ENCODE assay signal across 8 mouse cellular contexts in genomic region chr3:32509496-32510374, GRCm38 (mm10). TPM values are rescaled to one million over a fixed set of nuclear protein-coding genes. Genes with fewer than 3 reads are reported as not detected.
DNase-seq lines count a peak whose midpoint lies in the region; ATAC-seq and TF ChIP-seq lines count a peak whose summit lies in the region.

Gene Zfp639, plus strand, starts transcription at chr3:32510259.

- H3K36me3 ChIP-seq in E14TG2a.4 (ENCODE audit: insufficient read depth, low read length) = peaks cover 18% of the 10 kb centered on the region
- H3K36me3 ChIP-seq in embryonic facial prominence, embryonic 11.5 days (replicated peaks; ENCODE audit: control insufficient read depth, insufficient read depth, low read depth, low read length) = no peaks in the 10 kb centered on the region; the same call in 1 of the 2 replicates
- peaks cover 3% of the 10 kb centered on the region; the same call in 1 of the 2 replicates for H3K36me3 ChIP-seq in heart, embryonic 12.5 days
- H3K36me3 ChIP-seq in midbrain, postnatal 0 days (ENCODE audit: insufficient read depth, low read length) = peaks cover 1% of the 10 kb centered on the region; the same call in 1 of the 2 replicates

- TF ChIP-seq CTCF in E14TG2a.4 (conservative IDR thresholded peaks at IDR 0.05; ENCODE audit: low read length) = no peak; the same call in 1 of the 2 replicates
- no peak for TF ChIP-seq CTCF in midbrain, postnatal 0 days (IDR thresholded peaks at IDR 0.05)

- H3K9ac ChIP-seq in embryonic facial prominence, embryonic 11.5 days (replicated peaks; ENCODE audit: low read length) = peak within 1 kb of the TSS; percentile 95
- peak within 1 kb of the TSS; percentile 88 for H3K9ac ChIP-seq in heart, embryonic 12.5 days
- peak within 1 kb of the TSS; percentile 92 for H3K9ac ChIP-seq in midbrain, postnatal 0 days (replicated peaks; ENCODE audit: low read length, poor library complexity, severe bottlenecking)

- DNase-seq in embryo, embryonic 10 days (ENCODE audit: low spot score) = peak; percentile 18
- DNase-seq in embryo, embryonic 9.5 days (ENCODE audit: extremely low spot score) = no peak
- DNase-seq in embryonic facial prominence, embryonic 11.5 days (ENCODE audit: low spot score) = peak; percentile 32
- no peak for DNase-seq in left cerebral cortex, postnatal 10 days (ENCODE audit: extremely low spot score in 1 of 2, low spot score in 2 of 2)
- DNase-seq in midbrain, postnatal 0 days (ENCODE audit: low spot score) = peak; percentile 40
- no peak for DNase-seq in kidney, postnatal 36 days

- H3K27me3 ChIP-seq in E14TG2a.4 (ENCODE audit: insufficient read depth, low read length) = no peaks in the 10 kb centered on the region
- no peaks in the 10 kb centered on the region for H3K27me3 ChIP-seq in embryonic facial prominence, embryonic 11.5 days (ENCODE audit: control insufficient read depth, insufficient read depth, low read length)
- no peaks in the 10 kb centered on the region for H3K27me3 ChIP-seq in heart, embryonic 12.5 days (replicated peaks)
- no peaks in the 10 kb centered on the region for H3K27me3 ChIP-seq in midbrain, postnatal 0 days (ENCODE audit: insufficient read depth, low read length)

- H3K4me3 ChIP-seq in E14TG2a.4 (replicated peaks; ENCODE audit: low read length) = peak within 1 kb of the TSS; percentile 93
- H3K4me3 ChIP-seq in embryonic facial prominence, embryonic 11.5 days (ENCODE audit: low read depth, low read length) = peak within 1 kb of the TSS; percentile 88
- H3K4me3 ChIP-seq in heart, embryonic 12.5 days = peak within 1 kb of the TSS; percentile 76
- peak within 1 kb of the TSS; percentile 90 for H3K4me3 ChIP-seq in midbrain, postnatal 0 days (ENCODE audit: low read depth, low read length)

- 7% methylated on average over 24 of the region's 24 CpGs for WGBS in embryonic facial prominence, embryonic 11.5 days
- WGBS in heart, embryonic 12.5 days = 4% methylated on average over 24 of the region's 24 CpGs
- WGBS in midbrain, postnatal 0 days = 3% methylated on average over 24 of the region's 24 CpGs

- peaks cover 24% of the 10 kb centered on the region for H3K4me1 ChIP-seq in E14TG2a.4 (replicated peaks; ENCODE audit: low read depth, low read length)
- no peaks in the 10 kb centered on the region for H3K4me1 ChIP-seq in embryonic facial prominence, embryonic 11.5 days (ENCODE audit: control insufficient read depth, insufficient read depth, low read length)
- peaks cover 22% of the 10 kb centered on the region for H3K4me1 ChIP-seq in heart, embryonic 12.5 days (replicated peaks)
- peaks cover 3% of the 10 kb centered on the region; the same call in 1 of the 2 replicates for H3K4me1 ChIP-seq in midbrain, postnatal 0 days (ENCODE audit: insufficient read depth, low read length)

- peak within 1 kb of the TSS; percentile 62 for H3K4me2 ChIP-seq in embryonic facial prominence, embryonic 11.5 days (ENCODE audit: low read depth, low read length)
- H3K4me2 ChIP-seq in heart, embryonic 12.5 days = peak within 1 kb of the TSS; percentile 71
- peak within 1 kb of the TSS; percentile 74 for H3K4me2 ChIP-seq in midbrain, postnatal 0 days (ENCODE audit: low read depth, low read length, poor library complexity, severe bottlenecking)

- peak within 1 kb of the TSS; percentile 47 for H3K27ac ChIP-seq in embryonic facial prominence, embryonic 11.5 days (replicated peaks; ENCODE audit: low read depth, low read length)
- H3K27ac ChIP-seq in heart, embryonic 12.5 days (ENCODE audit: poor library complexity, severe bottlenecking) = peak within 1 kb of the TSS; percentile 85
- H3K27ac ChIP-seq in midbrain, postnatal 0 days (ENCODE audit: low read depth, low read length) = peak within 1 kb of the TSS; percentile 86

- ATAC-seq in embryonic facial prominence, embryonic 11.5 days (replicated peaks; ENCODE audit: insufficient number of reproducible peaks, low FRiP score, low TSS enrichment, low read depth) = peak; percentile 8; the same call in 1 of the 2 replicates
- ATAC-seq in heart, embryonic 12.5 days (ENCODE audit: insufficient number of reproducible peaks, low FRiP score) = no peak
- peak; percentile 64 for ATAC-seq in midbrain, postnatal 0 days (ENCODE audit: low FRiP score)

- H3K9me3 ChIP-seq in E14TG2a.4 (ENCODE audit: low read length) = no peaks in the 10 kb centered on the region
- no peaks in the 10 kb centered on the region for H3K9me3 ChIP-seq in embryonic facial prominence, embryonic 11.5 days (replicated peaks; ENCODE audit: control insufficient read depth, low read length)
- no peaks in the 10 kb centered on the region for H3K9me3 ChIP-seq in heart, embryonic 12.5 days (replicated peaks)
- no peaks in the 10 kb centered on the region for H3K9me3 ChIP-seq in midbrain, postnatal 0 days (ENCODE audit: low read length)

- intact Hi-C loops in left cerebral cortex, postnatal 10 days (cut with DNase I) = loop anchor here (1.0 to 10.0 kb wide), 3 partner anchors 115 to 717 kb away; partner anchors contain the start of gene Pik3ca

RNA-seq across cellular contexts. Expression of gene Zfp639, which starts in this region (rescaled TPM):
- 51.7 and 54.3 TPM in 2 replicates for polyA plus RNA-seq in embryonic facial prominence, embryonic 11.5 days (2014; fragmentation: Nextera tagmentation; extraction: Ambion mirVana)
- polyA plus RNA-seq in heart, embryonic 12.5 days (2016; fragmentation: Nextera tagmentation; extraction: Ambion mirVana) = 27.2 and 34.1 TPM in 2 replicates
- 10 to 100 TPM; 41.9 to 42.9 TPM for total RNA-seq in left cerebral cortex, postnatal 10 days (2021)
- 50.2 and 64.6 TPM in 2 replicates for total RNA-seq in midbrain, postnatal 0 days (2014; rRNA removed)
- polyA plus RNA-seq in midbrain, postnatal 0 days (2015; fragmentation: Nextera tagmentation; extraction: Ambion mirVana) = 40.6 and 43.5 TPM in 2 replicates

Comparison
In these comparisons a context has a peak if more than half of its experiments do, and no peak if none do; other contexts are left out.
1. DNase-seq: peak in embryo, embryonic 10 days (single experiment), embryonic facial prominence, embryonic 11.5 days (single experiment) and midbrain, postnatal 0 days (single experiment); none in embryo, embryonic 9.5 days (single experiment), left cerebral cortex, postnatal 10 days (0 of 2) and kidney, postnatal 36 days (0 of 2).
2. Peak in every context shown above with its lines, with median percentiles within 50 percentile points of each other: H3K4me3 ChIP-seq, H3K27ac ChIP-seq, H3K4me2 ChIP-seq and H3K9ac ChIP-seq.